Mouse (Mus musculus): ENCODE measurements around the gene Rai14. TPM values are rescaled to one million over a fixed set of nuclear protein-coding genes. Genes with fewer than 3 reads are reported as not detected.

The Rai14 gene
- polyA plus RNA-seq, 1 experiment, result 2.7 TPM

GRCm38 (mm10) chr15:10583408-10583807, 131.0 kb downstream of the Rai14 start:
- WGBS, result 43% methylated on average over 8 of the region's 8 CpGs
- Histone ChIP-seq H3K4me3 (replicated peaks; ENCODE audit: insufficient read depth, low read depth, low read length) (no peak overlapping the region), H3K4me1 (ENCODE audit: control insufficient read depth, insufficient read depth, low read length) (no peaks in the 10 kb centered on the region), H3K27me3 (ENCODE audit: control insufficient read depth, insufficient read depth, low read length) (no peaks in the 10 kb centered on the region), H3K27ac (ENCODE audit: insufficient read depth, low read length) (no peak overlapping the region)
- TF ChIP-seq CTCF (IDR thresholded peaks at IDR 0.05; ENCODE audit: borderline replicate concordance, insufficient read depth, low read depth, low read length) (peak; percentile 30; the same call in 1 of the 2 replicates), POLR2A (IDR thresholded peaks at IDR 0.05; ENCODE audit: borderline replicate concordance, insufficient read depth, low read length) (no peak)
- DNase-seq, result no peak

DNA sequence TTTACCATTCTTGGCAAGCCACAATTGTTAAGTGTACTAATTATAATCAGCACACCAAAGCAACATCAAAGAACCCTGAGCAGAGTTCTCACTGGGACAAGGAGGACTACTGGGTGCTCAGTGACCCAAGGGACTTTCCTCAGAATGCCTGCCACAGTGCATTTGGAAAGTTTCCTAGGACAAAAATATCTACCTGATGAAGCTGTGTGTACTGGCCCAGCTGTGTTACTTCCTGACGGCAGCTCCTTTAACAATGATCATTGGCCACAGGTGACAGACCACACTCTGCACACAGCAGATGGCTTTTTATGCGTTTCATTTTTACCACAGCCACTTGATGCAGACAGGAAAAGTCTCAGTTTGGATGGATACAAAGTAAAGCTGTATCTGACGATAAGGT, 135.3 kb downstream of the Rai14 start:
- no peak for DNase-seq
- no peak overlapping the region for H3K4me3 ChIP-seq (replicated peaks; ENCODE audit: insufficient read depth, low read depth, low read length)
- TF ChIP-seq CTCF (IDR thresholded peaks at IDR 0.05; ENCODE audit: borderline replicate concordance, insufficient read depth, low read depth, low read length) (no peak), POLR2A (IDR thresholded peaks at IDR 0.05; ENCODE audit: borderline replicate concordance, insufficient read depth, low read length) (no peak)
- H3K4me1 ChIP-seq (ENCODE audit: control insufficient read depth, insufficient read depth, low read length), result no peaks in the 10 kb centered on the region
- H3K27me3 ChIP-seq (ENCODE audit: control insufficient read depth, insufficient read depth, low read length), result no peaks in the 10 kb centered on the region
- WGBS, result 83% methylated on average over 3 of the region's 3 CpGs
- no peak overlapping the region for H3K27ac ChIP-seq (ENCODE audit: insufficient read depth, low read length)

GRCm38 (mm10) chr15:10566486-10566885, 147.9 kb downstream of the Rai14 start:
- H3K4me1 ChIP-seq (ENCODE audit: control insufficient read depth, insufficient read depth, low read length), result no peaks in the 10 kb centered on the region
- H3K27me3 ChIP-seq (ENCODE audit: control insufficient read depth, insufficient read depth, low read length), result no peaks in the 10 kb centered on the region
- no peak overlapping the region for H3K27ac ChIP-seq (ENCODE audit: insufficient read depth, low read length)
- H3K4me3 ChIP-seq (replicated peaks; ENCODE audit: insufficient read depth, low read depth, low read length), result no peak overlapping the region
- WGBS, result 67% methylated on average over 7 of the region's 7 CpGs
- DNase-seq, result no peak
- TF ChIP-seq CTCF (IDR thresholded peaks at IDR 0.05; ENCODE audit: borderline replicate concordance, insufficient read depth, low read depth, low read length) (no peak), POLR2A (IDR thresholded peaks at IDR 0.05; ENCODE audit: borderline replicate concordance, insufficient read depth, low read length) (no peak)

DNA sequence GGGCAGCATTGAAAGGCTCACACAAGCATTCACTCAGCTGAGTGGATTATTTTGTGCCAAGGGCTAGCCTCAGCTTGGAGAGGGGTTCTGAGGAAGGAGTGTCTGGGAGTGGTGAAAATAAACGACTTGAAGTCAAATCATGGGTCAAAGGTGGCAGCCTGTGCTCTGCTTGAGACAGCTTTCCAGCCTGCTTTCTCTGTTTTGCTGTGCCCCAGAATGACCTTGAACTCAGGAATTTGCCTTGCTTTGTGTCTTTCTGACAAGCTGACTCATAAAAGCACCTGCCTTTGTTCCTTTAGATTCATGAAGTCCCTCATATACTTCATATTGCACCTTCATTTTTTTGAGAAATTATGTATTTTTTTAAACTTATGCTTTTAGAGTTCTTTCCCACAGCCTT, 150.2 kb downstream of the Rai14 start:
- Histone ChIP-seq H3K27ac (ENCODE audit: insufficient read depth, low read length) (no peak overlapping the region), H3K27me3 (ENCODE audit: control insufficient read depth, insufficient read depth, low read length) (no peaks in the 10 kb centered on the region), H3K4me3 (replicated peaks; ENCODE audit: insufficient read depth, low read depth, low read length) (no peak overlapping the region), H3K4me1 (ENCODE audit: control insufficient read depth, insufficient read depth, low read length) (no peaks in the 10 kb centered on the region)
- TF ChIP-seq POLR2A (IDR thresholded peaks at IDR 0.05; ENCODE audit: borderline replicate concordance, insufficient read depth, low read length) (no peak), CTCF (IDR thresholded peaks at IDR 0.05; ENCODE audit: borderline replicate concordance, insufficient read depth, low read depth, low read length) (no peak)
- WGBS, result 69% methylated on average over 1 of the region's 1 CpGs
- no peak for DNase-seq

DNA sequence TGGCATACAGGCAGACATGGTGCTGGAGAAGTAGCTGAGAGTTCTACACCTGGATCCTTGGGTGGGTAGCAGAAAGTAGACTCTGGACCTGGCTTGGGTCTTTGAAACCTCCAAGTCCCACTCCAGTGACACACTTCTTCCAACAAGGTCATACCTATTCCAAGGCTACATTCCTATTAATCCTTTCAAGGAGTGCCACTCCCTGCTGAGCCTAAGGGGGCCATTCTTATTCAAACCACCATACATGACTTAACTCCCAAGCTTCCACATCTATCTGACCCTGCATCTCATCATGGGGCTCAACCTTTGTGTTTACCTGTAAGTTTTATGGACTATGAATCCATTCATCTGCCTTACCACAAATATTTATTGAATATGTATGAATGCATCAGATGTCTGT, 152.1 kb downstream of the Rai14 start:
- DNase-seq, result no peak
- Histone ChIP-seq H3K4me1 (ENCODE audit: control insufficient read depth, insufficient read depth, low read length) (no peaks in the 10 kb centered on the region), H3K27ac (ENCODE audit: insufficient read depth, low read length) (no peak overlapping the region), H3K27me3 (ENCODE audit: control insufficient read depth, insufficient read depth, low read length) (no peaks in the 10 kb centered on the region), H3K4me3 (replicated peaks; ENCODE audit: insufficient read depth, low read depth, low read length) (no peak overlapping the region)
- TF ChIP-seq CTCF (IDR thresholded peaks at IDR 0.05; ENCODE audit: borderline replicate concordance, insufficient read depth, low read depth, low read length) (no peak), POLR2A (IDR thresholded peaks at IDR 0.05; ENCODE audit: borderline replicate concordance, insufficient read depth, low read length) (no peak)

- Histone ChIP-seq H3K4me1 (ENCODE audit: control insufficient read depth, insufficient read depth, low read length) (no peaks in the 10 kb centered on the region), H3K27ac (ENCODE audit: insufficient read depth, low read length) (no peak overlapping the region), H3K4me3 (replicated peaks; ENCODE audit: insufficient read depth, low read depth, low read length) (no peak overlapping the region), H3K27me3 (ENCODE audit: control insufficient read depth, insufficient read depth, low read length) (no peaks in the 10 kb centered on the region)
- no peak for DNase-seq
- TF ChIP-seq CTCF (IDR thresholded peaks at IDR 0.05; ENCODE audit: borderline replicate concordance, insufficient read depth, low read depth, low read length) (no peak), POLR2A (IDR thresholded peaks at IDR 0.05; ENCODE audit: borderline replicate concordance, insufficient read depth, low read length) (no peak)
- WGBS, result 96% methylated on average over 7 of the region's 7 CpGs
Measured at GRCm38 (mm10) chr15:10560005-10560404, 154.4 kb downstream of the Rai14 start.

- no peak for DNase-seq
- H3K4me1 ChIP-seq (ENCODE audit: control insufficient read depth, insufficient read depth, low read length), result no peaks in the 10 kb centered on the region
- 73% methylated on average over 13 of the region's 13 CpGs for WGBS
- H3K27ac ChIP-seq (ENCODE audit: insufficient read depth, low read length), result no peak within 1 kb of the TSS
- no peaks in the 10 kb centered on the region for H3K27me3 ChIP-seq (ENCODE audit: control insufficient read depth, insufficient read depth, low read length)
- no peak for TF ChIP-seq POLR2A (IDR thresholded peaks at IDR 0.05; ENCODE audit: borderline replicate concordance, insufficient read depth, low read length)
- TF ChIP-seq CTCF (IDR thresholded peaks at IDR 0.05; ENCODE audit: borderline replicate concordance, insufficient read depth, low read depth, low read length), result no peak
- H3K4me3 ChIP-seq (replicated peaks; ENCODE audit: insufficient read depth, low read depth, low read length), result no peak within 1 kb of the TSS
Measured at GRCm38 (mm10) chr15:10558465-10558864, 156.0 kb downstream of the Rai14 start, which contains the start of gene Ttc23l. TSS of gene Ttc23l (minus strand) at chr15:10558668.

- Histone ChIP-seq H3K4me3 (replicated peaks; ENCODE audit: insufficient read depth, low read depth, low read length) (no peak overlapping the region), H3K27me3 (ENCODE audit: control insufficient read depth, insufficient read depth, low read length) (no peaks in the 10 kb centered on the region), H3K27ac (ENCODE audit: insufficient read depth, low read length) (no peak overlapping the region), H3K4me1 (ENCODE audit: control insufficient read depth, insufficient read depth, low read length) (no peaks in the 10 kb centered on the region)
- TF ChIP-seq POLR2A (IDR thresholded peaks at IDR 0.05; ENCODE audit: borderline replicate concordance, insufficient read depth, low read length) (no peak), CTCF (IDR thresholded peaks at IDR 0.05; ENCODE audit: borderline replicate concordance, insufficient read depth, low read depth, low read length) (no peak)
- no peak for DNase-seq
Measured at GRCm38 (mm10) chr15:10554336-10554735, 160.1 kb downstream of the Rai14 start.

Data from cerebellum, adult 2 months (tissue).